Mouse (Mus musculus) neural tube, embryonic 11.5 days (tissue): ENCODE results near the gene 4930595D18Rik. TPM values are rescaled to one million over a fixed set of nuclear protein-coding genes. Genes with fewer than 3 reads are reported as not detected.

Source experiments
- ATAC-seq: fragments of 200-750 bp; cut with Nextera tagmentation; 2 replicates; pipeline ENCODE4 v1.8.0; 2017; ENCODE audit warnings: moderate number of reproducible peaks, mild to moderate bottlenecking, moderate TSS enrichment, moderate library complexity; ENCODE audit not compliant: insufficient read depth, low FRiP score, low TSS enrichment
- DNase-seq: peaks from one replicate; pipeline ENCODE4 v3.0.0-alpha.2; 2015; ENCODE audit warnings: low spot score
- H3K27ac ChIP-seq: fragments of 300-500 bp; sonication (generic); 2 replicates; pipeline ENCODE4 v1.5.1; 2014; ENCODE audit warnings: low read depth, mild to moderate bottlenecking, low read length
- H3K27me3 ChIP-seq: fragments of 300-500 bp; sonication (generic); 2 replicates; pipeline ENCODE4 v1.6.1; 2014; ENCODE audit warnings: mild to moderate bottlenecking, low read length, mixed read lengths; ENCODE audit not compliant: control insufficient read depth, insufficient read depth
- H3K36me3 ChIP-seq: fragments of 300-500 bp; sonication (generic); 2 replicates; pipeline ENCODE4 v1.6.1; 2014; ENCODE audit warnings: mild to moderate bottlenecking, low read length, moderate library complexity, mixed read lengths; ENCODE audit not compliant: control insufficient read depth, insufficient read depth
- H3K4me1 ChIP-seq: fragments of 300-500 bp; sonication (generic); 2 replicates; pipeline ENCODE4 v1.6.1; 2014; ENCODE audit warnings: low read length, mixed read lengths; ENCODE audit not compliant: control insufficient read depth, insufficient read depth
- H3K4me2 ChIP-seq: fragments of 300-500 bp; sonication (generic); 2 replicates; pipeline ENCODE4 v1.6.1; 2014; ENCODE audit warnings: low read depth, mild to moderate bottlenecking, moderate library complexity
- H3K4me3 ChIP-seq: fragments of 300-500 bp; sonication (generic); 2 replicates; pipeline ENCODE4 v1.5.1; 2014; ENCODE audit warnings: low read depth, low read length
- H3K9ac ChIP-seq: fragments of 300-500 bp; sonication (generic); 2 replicates; pipeline ENCODE4 v1.6.1; 2014; ENCODE audit warnings: mild to moderate bottlenecking, low read length
- H3K9me3 ChIP-seq: fragments of 300-500 bp; sonication (generic); 2 replicates; pipeline ENCODE4 v1.6.1; 2016; ENCODE audit warnings: low read length; ENCODE audit not compliant: control insufficient read depth
- WGBS: fragments of 180-500 bp; shearing (Covaris S2); extraction: QIAGEN DNeasy Blood & Tissue Kit; methylation state at CpG from one replicate; pipeline ENCODE4 v1.1.7; 2014; 5-methylcytosine and 5-hydroxymethylcytosine counted together
- polyA plus RNA-seq: library from polyadenylated mRNA; unstranded; fragments of >200 nt; fragmentation: Nextera tagmentation; extraction: Ambion mirVana; gene quantifications from 2 replicates; pipeline ENCODE4 v1.2.1, GENCODE M21; 2014

The 4930595D18Rik gene
- polyA plus RNA-seq, 1 experiment from 2014 or later, result not detected

GRCm38 (mm10) chr12:111203945-111204344, 19.7 kb upstream of the 4930595D18Rik start:
- ATAC-seq (no peak), DNase-seq (no peak)
- Histone ChIP-seq H3K36me3 (no peaks in the 10 kb centered on the region), H3K9me3 (no peaks in the 10 kb centered on the region), H3K4me2 (no peak overlapping the region), H3K27me3 (no peaks in the 10 kb centered on the region), H3K4me1 (no peaks in the 10 kb centered on the region), H3K4me3 (no peak overlapping the region), H3K27ac (no peak overlapping the region), H3K9ac (no peak overlapping the region)
- WGBS, result 55% methylated on average over 3 of the region's 3 CpGs

GRCm38 (mm10) chr12:111203076-111203475, 18.8 kb upstream of the 4930595D18Rik start:
- Histone ChIP-seq H3K27me3 (no peaks in the 10 kb centered on the region), H3K9ac (no peak overlapping the region), H3K36me3 (no peaks in the 10 kb centered on the region), H3K4me3 (no peak overlapping the region), H3K27ac (no peak overlapping the region), H3K4me2 (no peak overlapping the region), H3K9me3 (no peaks in the 10 kb centered on the region), H3K4me1 (no peaks in the 10 kb centered on the region)
- no peak for DNase-seq
- 67% methylated on average over 10 of the region's 10 CpGs for WGBS
- ATAC-seq, result no peak

- H3K4me3 ChIP-seq, result no peak overlapping the region
- no peaks in the 10 kb centered on the region for H3K9me3 ChIP-seq
- no peaks in the 10 kb centered on the region for H3K36me3 ChIP-seq
- no peaks in the 10 kb centered on the region for H3K27me3 ChIP-seq
- no peak for ATAC-seq
- DNase-seq, result no peak
- no peak overlapping the region for H3K27ac ChIP-seq
- H3K4me2 ChIP-seq, result no peak overlapping the region
- H3K4me1 ChIP-seq, result peaks cover 3% of the 10 kb centered on the region; the same call in 1 of the 2 replicates
- H3K9ac ChIP-seq, result no peak overlapping the region
- 88% methylated on average over 4 of the region's 4 CpGs for WGBS
Observed at GRCm38 (mm10) chr12:111196548-111196947, 12.3 kb upstream of the 4930595D18Rik start.

DNA sequence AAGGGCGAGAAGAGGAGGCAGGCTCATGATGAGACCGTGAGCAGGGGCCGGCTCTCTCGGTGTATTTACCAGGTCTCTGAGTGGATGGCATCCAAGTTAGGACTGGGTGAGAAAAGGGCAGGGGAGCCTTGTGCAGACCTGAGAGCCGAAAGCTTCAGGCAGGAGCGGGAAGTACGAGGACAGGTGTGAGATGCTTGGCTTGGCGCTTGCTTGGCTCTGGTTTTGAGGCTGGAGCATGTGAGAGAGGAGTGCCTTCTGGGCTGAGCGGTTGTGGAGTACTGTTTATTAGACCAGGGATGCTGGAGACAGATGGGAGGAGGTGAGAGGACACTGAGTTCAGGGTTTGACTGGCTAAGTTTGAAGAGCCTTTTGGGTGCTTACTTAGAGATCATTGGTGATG, 9.0 kb upstream of the 4930595D18Rik start:
- H3K4me1 ChIP-seq, result peaks cover 3% of the 10 kb centered on the region; the same call in 1 of the 2 replicates
- DNase-seq, result no peak
- no peak overlapping the region for H3K9ac ChIP-seq
- no peaks in the 10 kb centered on the region for H3K36me3 ChIP-seq
- no peaks in the 10 kb centered on the region for H3K27me3 ChIP-seq
- no peak overlapping the region for H3K4me3 ChIP-seq
- 78% methylated on average over 9 of the region's 9 CpGs for WGBS
- H3K27ac ChIP-seq, result no peak overlapping the region
- no peak overlapping the region for H3K4me2 ChIP-seq
- ATAC-seq, result no peak
- H3K9me3 ChIP-seq, result no peaks in the 10 kb centered on the region

DNA sequence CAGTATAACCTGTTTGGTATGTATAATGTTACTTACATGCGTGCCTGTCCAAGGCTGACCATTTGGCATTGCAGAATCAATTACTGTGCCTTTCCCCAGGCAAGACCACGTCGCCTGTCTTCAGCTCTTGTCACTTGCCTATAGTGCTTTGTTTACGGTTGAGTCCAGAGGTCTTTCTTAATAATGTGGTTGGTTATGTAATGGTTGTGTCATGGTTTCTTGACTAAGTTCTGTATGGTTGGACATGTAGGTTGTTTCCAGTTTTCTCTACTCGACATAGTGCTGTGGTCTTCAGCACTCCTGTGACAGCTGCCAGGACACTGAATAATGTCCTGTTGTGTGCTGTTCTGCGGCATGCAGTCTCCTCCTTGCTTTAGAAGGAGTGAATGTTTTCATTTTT, 8.5 kb upstream of the 4930595D18Rik start:
- ATAC-seq, result no peak
- DNase-seq, result no peak
- Histone ChIP-seq H3K4me1 (peaks cover 3% of the 10 kb centered on the region; the same call in 1 of the 2 replicates), H3K27me3 (no peaks in the 10 kb centered on the region), H3K9ac (no peak overlapping the region), H3K27ac (no peak overlapping the region), H3K9me3 (no peaks in the 10 kb centered on the region), H3K4me3 (no peak overlapping the region), H3K36me3 (no peaks in the 10 kb centered on the region), H3K4me2 (no peak overlapping the region)
- 80% methylated on average over 6 of the region's 6 CpGs for WGBS

DNA sequence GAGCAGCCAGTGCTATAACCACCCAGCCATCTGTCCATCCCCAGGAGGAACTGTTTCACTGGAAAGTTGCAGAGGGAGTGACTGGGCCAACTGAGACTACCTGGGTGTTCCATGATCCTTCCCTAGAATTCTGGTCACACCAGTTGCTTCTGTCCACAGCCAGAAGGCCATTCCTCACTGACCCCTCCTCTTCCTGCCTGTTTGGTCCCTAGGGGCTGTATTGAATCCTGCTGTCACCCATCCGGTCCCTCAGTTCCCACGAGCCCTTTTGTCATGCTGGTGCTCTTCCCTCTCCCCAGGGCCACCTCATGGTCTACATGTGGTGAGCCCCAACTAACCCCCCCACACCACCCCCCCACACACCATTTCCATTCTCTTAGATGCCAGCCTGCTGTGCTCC, 6.6 kb upstream of the 4930595D18Rik start:
- Histone ChIP-seq H3K4me3 (no peak overlapping the region), H3K27me3 (no peaks in the 10 kb centered on the region), H3K36me3 (no peaks in the 10 kb centered on the region), H3K4me2 (no peak overlapping the region), H3K27ac (no peak overlapping the region), H3K4me1 (peaks cover 3% of the 10 kb centered on the region; the same call in 1 of the 2 replicates), H3K9me3 (no peaks in the 10 kb centered on the region), H3K9ac (no peak overlapping the region)
- ATAC-seq (no peak), DNase-seq (no peak)
- 52% methylated on average over 2 of the region's 2 CpGs for WGBS

DNA sequence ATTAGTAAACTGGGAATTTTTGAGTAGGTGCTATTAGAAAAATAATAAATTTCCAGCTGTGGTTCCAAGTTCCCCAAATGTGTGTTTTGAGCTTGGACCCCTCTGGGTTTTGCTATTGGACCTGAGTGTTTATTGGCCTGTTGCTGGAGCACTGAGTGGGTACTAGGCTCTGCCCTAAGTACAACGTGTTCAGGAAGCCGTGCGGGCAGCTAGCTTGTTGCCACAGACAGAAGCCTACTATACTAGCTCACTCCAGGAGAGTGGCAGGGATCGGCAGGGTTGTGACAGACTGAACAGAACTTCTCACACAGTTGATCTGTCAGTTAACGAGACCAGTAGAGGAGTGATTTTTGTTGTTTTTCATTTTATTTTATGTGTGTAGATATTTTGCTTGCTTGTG, 6.1 kb upstream of the 4930595D18Rik start:
- Histone ChIP-seq H3K9me3 (no peaks in the 10 kb centered on the region), H3K9ac (no peak overlapping the region), H3K27me3 (no peaks in the 10 kb centered on the region), H3K4me1 (peaks cover 3% of the 10 kb centered on the region; the same call in 1 of the 2 replicates), H3K4me2 (no peak overlapping the region), H3K27ac (no peak overlapping the region), H3K36me3 (no peaks in the 10 kb centered on the region), H3K4me3 (no peak overlapping the region)
- ATAC-seq, result no peak
- DNase-seq, result no peak
- WGBS, result 90% methylated on average over 5 of the region's 5 CpGs

DNA sequence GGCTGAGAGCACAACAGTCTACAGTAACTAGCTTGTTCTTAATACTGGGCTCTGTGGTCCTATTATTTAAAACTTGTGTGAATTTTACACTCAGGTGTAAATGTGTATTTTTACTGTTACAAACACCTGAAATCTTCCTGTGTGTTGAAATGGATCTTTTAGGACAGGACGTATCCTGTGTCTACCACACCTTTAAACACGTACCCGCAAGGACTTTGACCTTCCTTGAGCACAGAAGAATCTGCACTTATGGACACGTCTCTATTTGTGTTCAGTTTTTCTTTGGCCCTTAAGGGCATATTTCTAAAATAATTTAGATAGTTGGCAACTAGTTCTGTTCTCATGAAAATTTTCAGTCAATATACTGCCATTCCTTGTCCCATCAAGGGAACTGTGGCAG, 4.0 kb upstream of the 4930595D18Rik start:
- Histone ChIP-seq H3K4me1 (peaks cover under 1% of the 10 kb centered on the region; the same call in 1 of the 2 replicates), H3K9me3 (no peaks in the 10 kb centered on the region), H3K27me3 (no peaks in the 10 kb centered on the region), H3K27ac (no peak overlapping the region), H3K36me3 (no peaks in the 10 kb centered on the region), H3K9ac (no peak overlapping the region), H3K4me2 (no peak overlapping the region), H3K4me3 (no peak overlapping the region)
- WGBS, result 95% methylated on average over 4 of the region's 4 CpGs
- no peak for DNase-seq
- ATAC-seq, result no peak

DNA sequence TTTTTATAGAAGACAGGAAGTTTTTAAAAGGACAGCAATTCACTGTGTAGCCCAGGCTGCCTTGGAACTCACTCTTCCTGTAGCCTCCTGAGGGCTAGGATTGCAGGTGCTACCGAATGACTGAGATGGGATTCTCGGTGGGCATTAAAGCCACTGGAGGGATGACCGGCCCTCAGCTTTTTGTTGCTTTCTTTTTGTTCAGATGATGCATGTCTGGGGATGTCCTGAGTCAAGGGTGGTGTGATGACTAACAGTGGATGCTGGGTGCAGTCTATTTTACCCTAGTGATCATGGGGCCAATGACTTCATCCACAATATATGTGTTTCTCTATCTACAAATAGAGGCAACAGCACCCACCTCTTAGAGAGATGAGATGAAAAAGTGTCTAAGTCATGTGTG, 2.7 kb upstream of the 4930595D18Rik start:
- Histone ChIP-seq H3K4me3 (no peak overlapping the region), H3K4me1 (no peaks in the 10 kb centered on the region)
- DNase-seq, result no peak

More for the DNA sequence above, 2.7 kb upstream of the 4930595D18Rik start:
- Histone ChIP-seq H3K36me3 (no peaks in the 10 kb centered on the region), H3K27me3 (no peaks in the 10 kb centered on the region), H3K9me3 (no peaks in the 10 kb centered on the region), H3K4me2 (no peak overlapping the region), H3K27ac (no peak overlapping the region), H3K9ac (no peak overlapping the region)
- WGBS, result 90% methylated on average over 3 of the region's 3 CpGs
- ATAC-seq, result no peak
